Mouse (Mus musculus) midbrain, postnatal 0 days (tissue): ENCODE measurements around the gene Apbb2. TPM values are rescaled to one million over a fixed set of nuclear protein-coding genes. Genes with fewer than 3 reads are reported as not detected.

Experiments used
- ATAC-seq: fragments of 200-750 bp; cut with Nextera tagmentation; 2 replicates; pipeline ENCODE4 v1.8.0; 2017; ENCODE audit warnings: moderate number of reproducible peaks, mild to moderate bottlenecking, moderate TSS enrichment, moderate library complexity; ENCODE audit not compliant: low FRiP score
- DNase-seq: peaks from one replicate; pipeline ENCODE4 v3.0.0-alpha.2; 2015; ENCODE audit warnings: low spot score
- H3K27ac ChIP-seq: fragments of 300-500 bp; sonication (generic); 2 replicates; pipeline ENCODE4 v1.5.1; 2014; ENCODE audit warnings: low read depth, mild to moderate bottlenecking, low read length, mixed read lengths
- H3K27me3 ChIP-seq: fragments of 300-500 bp; sonication (generic); 2 replicates; pipeline ENCODE4 v1.6.1; 2014; ENCODE audit warnings: low read length, control low read depth, mixed read lengths; ENCODE audit not compliant: insufficient read depth
- H3K36me3 ChIP-seq: fragments of 300-500 bp; sonication (generic); 2 replicates; pipeline ENCODE4 v1.6.1; 2014; ENCODE audit warnings: low read length, control low read depth, mixed read lengths; ENCODE audit not compliant: insufficient read depth
- H3K4me1 ChIP-seq: fragments of 300-500 bp; sonication (generic); 2 replicates; pipeline ENCODE4 v1.6.1; 2014; ENCODE audit warnings: mild to moderate bottlenecking, control low read depth, antibody characterized with exemption, low read length, mixed read lengths; ENCODE audit not compliant: insufficient read depth
- H3K4me2 ChIP-seq: fragments of 300-500 bp; sonication (generic); 2 replicates; pipeline ENCODE4 v1.6.1; 2014; ENCODE audit warnings: low read depth, mild to moderate bottlenecking, low read length, mixed read lengths; ENCODE audit not compliant: poor library complexity, severe bottlenecking
- H3K4me3 ChIP-seq: fragments of 300-500 bp; sonication (generic); 2 replicates; pipeline ENCODE4 v1.5.1; 2014; ENCODE audit warnings: low read depth, mild to moderate bottlenecking, low read length, moderate library complexity
- H3K9ac ChIP-seq: fragments of 300-500 bp; sonication (generic); replicated peaks from 2 replicates; pipeline ENCODE4 v1.6.1; 2014; ENCODE audit warnings: mild to moderate bottlenecking, low read length, moderate library complexity, mixed read lengths; ENCODE audit not compliant: poor library complexity, severe bottlenecking
- H3K9me3 ChIP-seq: fragments of 300-500 bp; sonication (generic); 2 replicates; pipeline ENCODE4 v1.6.1; 2016; ENCODE audit warnings: low read length, control low read depth
- CTCF ChIP-seq: IDR thresholded peaks from 2 replicates; pipeline ENCODE4 v1.5.1; 2016; ENCODE audit warnings: antibody characterized with exemption, mild to moderate bottlenecking
- WGBS: fragments of 180-500 bp; shearing (Covaris S2); extraction: QIAGEN DNeasy Blood & Tissue Kit; methylation state at CpG from one replicate; pipeline ENCODE4 v1.1.7; 2014; 5-methylcytosine and 5-hydroxymethylcytosine counted together
- polyA plus RNA-seq: library from polyadenylated mRNA; unstranded; fragments of >200 nt; fragmentation: Nextera tagmentation; extraction: Ambion mirVana; gene quantifications from 2 replicates; pipeline ENCODE4 v1.2.1, GENCODE M21; 2015
- total RNA-seq: library from RNA; depleted of rRNA; stranded (reverse); fragments of >200 nt; gene quantifications from 2 replicates; pipeline ENCODE4 v1.2.3, GENCODE M21; 2014

Gene Apbb2
- total and polyA plus RNA-seq, 2 experiments from 2014 or later, result 60.6 to 76.0 TPM

GRCm38 (mm10) chr5:66558094-66558493, 60.5 kb downstream of the Apbb2 start:
- no peak for ATAC-seq

GRCm38 (mm10) chr5:66553933-66554332, 64.7 kb downstream of the Apbb2 start:
- H3K4me2 ChIP-seq, result no peak overlapping the region
- ATAC-seq, result no peak
- no peak overlapping the region for H3K4me3 ChIP-seq

More at GRCm38 (mm10) chr5:66558094-66558493, 60.5 kb downstream of the Apbb2 start:
- no peak for DNase-seq
- H3K4me1 ChIP-seq, result 0 out of 2 replicates have a peak, but pooled peaks cover 2% of the 10 kb centered on the region
- no peak overlapping the region for H3K27ac ChIP-seq
- H3K36me3 ChIP-seq, result no peaks in the 10 kb centered on the region
- 96% methylated on average over 7 of the region's 7 CpGs for WGBS
- H3K27me3 ChIP-seq, result no peaks in the 10 kb centered on the region
- H3K4me2 ChIP-seq, result no peak overlapping the region
- H3K4me3 ChIP-seq, result no peak overlapping the region
- H3K9me3 ChIP-seq, result no peaks in the 10 kb centered on the region
- H3K9ac ChIP-seq, result no peak overlapping the region
- TF ChIP-seq CTCF, result no peak

GRCm38 (mm10) chr5:66552246-66552645, 66.3 kb downstream of the Apbb2 start:
- 72% methylated on average over 9 of the region's 9 CpGs for WGBS
- Histone ChIP-seq H3K27ac (no peak overlapping the region), H3K4me3 (no peak overlapping the region), H3K4me1 (0 out of 2 replicates have a peak, but pooled peaks cover 4% of the 10 kb centered on the region), H3K9me3 (no peaks in the 10 kb centered on the region), H3K9ac (no peak overlapping the region), H3K36me3 (no peaks in the 10 kb centered on the region), H3K27me3 (no peaks in the 10 kb centered on the region), H3K4me2 (no peak overlapping the region)
- DNase-seq (no peak), ATAC-seq (no peak)
- no peak for TF ChIP-seq CTCF

More at GRCm38 (mm10) chr5:66553933-66554332, 64.7 kb downstream of the Apbb2 start:
- DNase-seq, result no peak
- Histone ChIP-seq H3K36me3 (no peaks in the 10 kb centered on the region), H3K27me3 (no peaks in the 10 kb centered on the region), H3K9me3 (no peaks in the 10 kb centered on the region), H3K4me1 (0 out of 2 replicates have a peak, but pooled peaks cover 4% of the 10 kb centered on the region), H3K27ac (no peak overlapping the region), H3K9ac (no peak overlapping the region)
- TF ChIP-seq CTCF, result no peak

- 0 out of 2 replicates have a peak, but pooled peaks cover 8% of the 10 kb centered on the region for H3K4me1 ChIP-seq
- no peaks in the 10 kb centered on the region for H3K27me3 ChIP-seq
- WGBS, result 90% methylated on average over 5 of the region's 5 CpGs
These were observed 68.3 kb downstream of the Apbb2 start for GRCm38 (mm10) chr5:66550292-66550691.

GRCm38 (mm10) chr5:66549691-66550090, 68.9 kb downstream of the Apbb2 start:
- Histone ChIP-seq H3K27ac (no peak overlapping the region), H3K4me2 (no peak overlapping the region), H3K4me1 (0 out of 2 replicates have a peak, but pooled peaks cover 8% of the 10 kb centered on the region), H3K4me3 (no peak overlapping the region), H3K27me3 (no peaks in the 10 kb centered on the region), H3K36me3 (no peaks in the 10 kb centered on the region), H3K9ac (no peak overlapping the region), H3K9me3 (no peaks in the 10 kb centered on the region)
- 91% methylated on average over 1 of the region's 1 CpGs for WGBS
- no peak for ATAC-seq
- no peak for TF ChIP-seq CTCF
- no peak for DNase-seq

More at GRCm38 (mm10) chr5:66550292-66550691, 68.3 kb downstream of the Apbb2 start:
- no peaks in the 10 kb centered on the region for H3K36me3 ChIP-seq
- no peak for TF ChIP-seq CTCF
- H3K4me2 ChIP-seq, result no peak overlapping the region
- H3K4me3 ChIP-seq, result no peak overlapping the region
- DNase-seq (no peak), ATAC-seq (no peak)
- no peak overlapping the region for H3K27ac ChIP-seq
- H3K9me3 ChIP-seq, result no peaks in the 10 kb centered on the region
- no peak overlapping the region for H3K9ac ChIP-seq

- no peaks in the 10 kb centered on the region for H3K27me3 ChIP-seq
- H3K27ac ChIP-seq, result no peak overlapping the region
These were observed 71.5 kb downstream of the Apbb2 start for GRCm38 (mm10) chr5:66546969-66547511.

More at GRCm38 (mm10) chr5:66546969-66547511, 71.5 kb downstream of the Apbb2 start:
- 77% methylated on average over 12 of the region's 12 CpGs for WGBS
- no peak for ATAC-seq
- Histone ChIP-seq H3K4me1 (0 out of 2 replicates have a peak, but pooled peaks cover 9% of the 10 kb centered on the region), H3K4me2 (no peak overlapping the region), H3K36me3 (no peaks in the 10 kb centered on the region), H3K9me3 (no peaks in the 10 kb centered on the region), H3K9ac (no peak overlapping the region), H3K4me3 (no peak overlapping the region)
- no peak for TF ChIP-seq CTCF
- DNase-seq, result peak; percentile 50
